Mouse (Mus musculus) E14TG2a.4 (cell line): ENCODE data around the gene Fdps.

ENCODE experiments used
- H3K27me3 ChIP-seq: 2 replicates; pipeline ENCODE4 v1.6.1; 2014; ENCODE audit warnings: low read length, control low read depth; ENCODE audit not compliant: insufficient read depth
- H3K36me3 ChIP-seq: 2 replicates; pipeline ENCODE4 v1.6.1; 2014; ENCODE audit warnings: low read length, control low read depth; ENCODE audit not compliant: insufficient read depth
- H3K4me1 ChIP-seq: replicated peaks from 2 replicates; pipeline ENCODE4 v1.6.1; 2014; ENCODE audit warnings: low read depth, low read length, control low read depth
- H3K4me3 ChIP-seq: replicated peaks from 2 replicates; pipeline ENCODE4 v1.5.1; 2014; ENCODE audit warnings: mild to moderate bottlenecking, low read length
- H3K9me3 ChIP-seq: 2 replicates; pipeline ENCODE4 v1.6.1; 2014; ENCODE audit warnings: low read length, control low read depth
- CTCF ChIP-seq: conservative IDR thresholded peaks from 2 replicates; pipeline ENCODE4 v1.5.1; 2014; ENCODE audit warnings: low read length
- NANOG ChIP-seq: IDR thresholded peaks from 2 replicates; pipeline ENCODE4 v1.6.1; 2014; ENCODE audit warnings: borderline replicate concordance, low read length, mixed read lengths
- POU5F1 ChIP-seq: IDR thresholded peaks from 2 replicates; pipeline ENCODE4 v1.6.1; 2014; ENCODE audit warnings: low read length, borderline replicate concordance

Fdps gene

DNA sequence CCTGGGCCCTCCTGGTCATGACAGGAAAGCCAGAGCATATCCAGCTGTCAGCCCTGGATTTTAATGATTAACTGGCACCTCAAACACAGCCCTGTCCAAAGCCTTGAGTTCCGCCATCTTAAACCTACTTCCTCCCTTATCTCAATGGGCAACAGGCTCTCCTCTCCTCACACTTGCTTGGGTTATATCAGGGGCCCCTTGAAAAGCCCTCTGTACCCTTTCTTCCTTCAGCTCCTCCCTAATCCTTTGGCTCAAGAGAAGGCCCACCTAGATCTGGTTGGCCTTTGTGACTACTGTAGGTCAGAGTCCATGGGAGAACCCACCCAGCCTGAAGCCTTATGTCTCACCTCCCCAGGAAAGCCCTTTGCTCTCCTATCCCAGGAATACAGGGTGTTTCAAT is 32.0 kb upstream of the Fdps start:
- H3K9me3 ChIP-seq: no peaks in the 10 kb centered on the region
- TF ChIP-seq NANOG (no peak), POU5F1 (no peak), CTCF (no peak)
- peaks cover 48% of the 10 kb centered on the region for H3K27me3 ChIP-seq

DNA sequence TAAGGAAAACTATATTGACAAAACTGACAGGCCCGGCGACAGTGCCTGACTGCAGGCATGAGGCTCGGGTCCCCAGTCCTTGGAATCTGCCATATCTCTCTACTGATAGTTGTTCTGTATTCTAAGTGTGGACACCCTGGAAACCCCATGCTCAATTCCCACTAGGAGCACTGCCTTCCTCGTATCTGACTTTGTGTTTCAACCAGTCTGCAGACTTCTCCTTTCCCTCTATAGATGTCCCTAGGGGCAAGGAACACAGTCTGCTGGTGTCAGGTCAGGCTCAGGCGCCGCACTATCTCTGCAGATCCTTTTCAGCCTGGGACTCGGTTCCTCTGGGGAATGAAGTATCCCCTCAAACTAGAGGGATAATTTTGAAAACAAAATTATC is 31.3 kb upstream of the Fdps start:
- H3K4me1 ChIP-seq: peaks cover 26% of the 10 kb centered on the region
- TF ChIP-seq NANOG: no peak
- H3K36me3 ChIP-seq: no peaks in the 10 kb centered on the region
- H3K4me3 ChIP-seq: no peak overlapping the region
- peaks cover 48% of the 10 kb centered on the region for H3K27me3 ChIP-seq
- no peaks in the 10 kb centered on the region for H3K9me3 ChIP-seq

More for the DNA sequence above, 32.0 kb upstream of the Fdps start:
- no peak overlapping the region for H3K4me3 ChIP-seq
- H3K36me3 ChIP-seq: no peaks in the 10 kb centered on the region
- peaks cover 29% of the 10 kb centered on the region for H3K4me1 ChIP-seq

GRCm38 (mm10) chr3:89132285-89133062 is 30.7 kb upstream of the Fdps start:
- TF ChIP-seq NANOG: no peak
- no peak for TF ChIP-seq CTCF
- TF ChIP-seq POU5F1: no peak
- Histone ChIP-seq H3K36me3 (no peaks in the 10 kb centered on the region), H3K4me1 (peaks cover 24% of the 10 kb centered on the region), H3K27me3 (peaks cover 48% of the 10 kb centered on the region), H3K9me3 (no peaks in the 10 kb centered on the region), H3K4me3 (peak overlapping the region; percentile 52)

DNA sequence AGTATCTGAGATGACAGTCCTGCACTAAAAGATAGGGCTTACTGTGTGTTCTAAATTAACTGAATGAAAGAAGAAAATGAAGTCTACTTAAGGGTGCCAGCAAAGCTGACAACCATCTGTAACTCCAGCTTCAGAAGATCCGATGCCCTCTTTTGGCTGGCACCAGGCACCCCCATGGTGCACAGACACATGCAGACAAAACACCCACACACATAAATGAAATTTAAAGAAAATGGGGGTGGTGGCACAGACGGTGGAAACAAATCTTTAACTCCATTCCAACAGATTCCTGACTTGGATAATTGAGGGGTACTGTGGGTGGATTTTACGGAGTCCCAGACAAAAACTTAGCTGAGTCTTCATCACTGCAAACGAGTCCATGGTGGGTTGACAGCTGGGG is 30.1 kb upstream of the Fdps start:
- Histone ChIP-seq H3K36me3 (no peaks in the 10 kb centered on the region), H3K4me3 (no peak overlapping the region), H3K4me1 (peaks cover 17% of the 10 kb centered on the region), H3K27me3 (peaks cover 48% of the 10 kb centered on the region), H3K9me3 (no peaks in the 10 kb centered on the region)
- TF ChIP-seq POU5F1 (no peak), CTCF (no peak), NANOG (no peak)

DNA sequence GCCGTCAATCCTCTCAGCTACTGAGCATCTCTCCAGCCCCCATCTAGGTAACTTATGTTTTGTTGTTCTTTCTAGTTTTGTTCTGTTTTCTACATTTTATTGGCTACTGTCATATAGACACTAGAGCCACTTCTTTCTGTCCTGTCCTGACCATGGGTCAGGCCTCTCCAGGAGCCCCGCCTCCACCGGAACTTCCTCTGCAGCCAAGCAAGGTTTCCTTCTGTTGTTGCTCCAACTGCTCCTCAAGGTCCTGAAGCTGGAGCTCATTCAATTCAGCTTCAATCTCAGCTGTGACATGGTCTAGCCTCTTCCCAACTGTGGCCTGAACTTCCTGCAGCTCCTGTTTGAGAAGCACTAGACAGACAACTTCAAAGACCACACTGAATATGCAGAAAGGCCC is 28.1 kb upstream of the Fdps start:
- Histone ChIP-seq H3K9me3 (no peaks in the 10 kb centered on the region; the same call in 1 of the 2 replicates), H3K4me3 (no peak overlapping the region), H3K27me3 (peaks cover 36% of the 10 kb centered on the region), H3K4me1 (peaks cover 7% of the 10 kb centered on the region), H3K36me3 (no peaks in the 10 kb centered on the region)
- TF ChIP-seq CTCF (no peak), POU5F1 (no peak), NANOG (no peak)

DNA sequence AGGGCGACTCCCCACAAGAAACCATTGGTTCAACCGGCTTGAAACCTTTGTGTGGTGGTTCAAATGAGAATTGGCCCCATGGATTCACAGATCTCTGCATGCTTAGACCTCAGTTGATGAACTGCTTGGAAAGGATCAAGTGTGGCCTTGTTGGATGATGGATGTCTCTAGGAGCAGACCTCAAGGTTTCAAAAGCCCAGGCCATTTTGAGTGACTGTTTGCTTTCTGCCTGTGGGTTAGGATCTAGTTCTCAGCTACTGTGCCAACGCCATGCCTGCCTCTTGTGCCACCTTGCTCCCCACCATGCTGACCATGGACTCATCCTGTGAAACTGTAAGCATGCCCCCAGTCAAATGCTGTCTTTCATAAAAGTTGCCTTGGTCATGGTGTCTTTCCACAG is 24.2 kb upstream of the Fdps start:
- Histone ChIP-seq H3K4me1 (peaks cover 3% of the 10 kb centered on the region; the same call in 1 of the 2 replicates), H3K4me3 (no peak overlapping the region), H3K36me3 (no peaks in the 10 kb centered on the region), H3K27me3 (0 out of 2 replicates have a peak, but pooled peaks cover 2% of the 10 kb centered on the region), H3K9me3 (no peaks in the 10 kb centered on the region; the same call in 1 of the 2 replicates)
- TF ChIP-seq NANOG (no peak), CTCF (no peak), POU5F1 (no peak)

DNA sequence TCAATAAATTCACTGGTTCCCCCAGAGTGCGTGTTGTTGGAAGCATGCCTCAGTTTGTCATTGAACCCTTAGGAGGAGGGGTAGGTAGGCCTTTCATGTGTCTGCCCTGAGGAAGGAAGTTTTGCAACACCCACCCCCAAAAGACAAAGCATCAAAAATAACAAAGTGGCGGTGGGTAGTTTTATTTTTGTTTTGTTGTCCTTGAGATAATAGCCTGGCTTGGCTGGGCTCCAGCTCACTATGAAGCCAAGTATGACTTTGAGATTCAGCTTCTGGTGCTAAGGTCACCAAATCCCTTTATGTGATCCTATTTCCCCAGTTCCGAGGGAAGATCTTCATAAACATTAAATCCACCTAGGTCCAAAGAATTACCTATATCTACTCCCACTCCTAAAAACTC is 22.5 kb upstream of the Fdps start:
- TF ChIP-seq CTCF (no peak), POU5F1 (no peak)
- Histone ChIP-seq H3K36me3 (no peaks in the 10 kb centered on the region), H3K4me1 (peaks cover 3% of the 10 kb centered on the region; the same call in 1 of the 2 replicates), H3K9me3 (no peaks in the 10 kb centered on the region; the same call in 1 of the 2 replicates), H3K27me3 (no peaks in the 10 kb centered on the region), H3K4me3 (no peak overlapping the region)

DNA sequence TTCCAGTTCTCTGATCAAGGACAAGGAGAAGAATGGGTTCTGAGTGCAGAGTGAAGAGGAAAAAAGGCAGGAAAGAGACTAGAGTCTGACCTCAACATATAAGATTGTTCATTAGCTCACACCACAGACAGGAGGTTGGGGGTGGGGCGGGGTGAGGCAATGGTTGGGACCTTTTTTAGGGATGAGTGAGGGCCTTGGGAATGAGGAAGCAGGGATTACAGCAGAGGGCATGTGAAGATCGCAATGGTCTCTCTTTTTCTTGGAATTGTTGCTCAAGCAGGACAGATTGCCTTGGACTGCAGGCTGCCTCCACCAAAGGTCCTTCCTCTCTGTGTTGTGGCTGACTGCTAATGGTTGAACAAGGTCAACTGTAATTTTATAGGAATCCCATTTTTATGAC is 21.6 kb upstream of the Fdps start:
- Histone ChIP-seq H3K27me3 (no peaks in the 10 kb centered on the region), H3K4me3 (no peak overlapping the region), H3K36me3 (no peaks in the 10 kb centered on the region), H3K9me3 (no peaks in the 10 kb centered on the region; the same call in 1 of the 2 replicates), H3K4me1 (peaks cover 3% of the 10 kb centered on the region; the same call in 1 of the 2 replicates)
- TF ChIP-seq POU5F1 (no peak), NANOG (no peak), CTCF (no peak)

GRCm38 (mm10) chr3:89115522-89115921 is 13.8 kb upstream of the Fdps start:
- H3K4me1 ChIP-seq: peaks cover 14% of the 10 kb centered on the region
- no peaks in the 10 kb centered on the region for H3K36me3 ChIP-seq
- H3K9me3 ChIP-seq: no peaks in the 10 kb centered on the region
- peaks cover 12% of the 10 kb centered on the region; the same call in 1 of the 2 replicates for H3K27me3 ChIP-seq
- TF ChIP-seq NANOG (no peak), POU5F1 (no peak), CTCF (peak; percentile 38; the same call in 1 of the 2 replicates)
- H3K4me3 ChIP-seq: no peak overlapping the region
